Mouse (Mus musculus): Measurements from ENCODE around the gene Spo11. TPM values are rescaled to one million over a fixed set of nuclear protein-coding genes. Genes with fewer than 3 reads are reported as not detected.

Gene Spo11
- total and polyA plus RNA-seq, 2 experiments from 2014 or later, result 0.96 to 1.0 TPM

GRCm38 (mm10) chr2:172958579-172958978, 18.9 kb upstream of the Spo11 start:
- peak; percentile 63; the same call in 1 of the 2 replicates for ATAC-seq
- WGBS, result 20% methylated on average over 5 of the region's 5 CpGs
- no peak for DNase-seq (ENCODE audit: low spot score)
- Histone ChIP-seq H3K4me2 (ENCODE audit: low read depth, low read length) (no peak overlapping the region), H3K27ac (no peak overlapping the region), H3K9me3 (ENCODE audit: low read length) (no peaks in the 10 kb centered on the region), H3K36me3 (ENCODE audit: insufficient read depth, low read length) (no peaks in the 10 kb centered on the region), H3K27me3 (ENCODE audit: insufficient read depth, low read length) (no peaks in the 10 kb centered on the region), H3K4me1 (ENCODE audit: insufficient read depth, low read length) (no peaks in the 10 kb centered on the region), H3K9ac (replicated peaks; ENCODE audit: low read length) (no peak overlapping the region), H3K4me3 (ENCODE audit: low read length) (no peak overlapping the region)
- no peak for TF ChIP-seq CTCF (IDR thresholded peaks at IDR 0.05; ENCODE audit: low read depth)

GRCm38 (mm10) chr2:172959006-172959768, 18.3 kb upstream of the Spo11 start:
- ATAC-seq (no peak), DNase-seq (ENCODE audit: low spot score) (no peak)
- no peak overlapping the region for H3K4me2 ChIP-seq (ENCODE audit: low read depth, low read length)
- no peaks in the 10 kb centered on the region for H3K27me3 ChIP-seq (ENCODE audit: insufficient read depth, low read length)
- no peaks in the 10 kb centered on the region for H3K4me1 ChIP-seq (ENCODE audit: insufficient read depth, low read length)
- H3K9ac ChIP-seq (replicated peaks; ENCODE audit: low read length), result no peak overlapping the region
- no peaks in the 10 kb centered on the region for H3K36me3 ChIP-seq (ENCODE audit: insufficient read depth, low read length)
- TF ChIP-seq CTCF (IDR thresholded peaks at IDR 0.05; ENCODE audit: low read depth), result peak; percentile 37
- H3K4me3 ChIP-seq (ENCODE audit: low read length), result no peak overlapping the region
- no peaks in the 10 kb centered on the region for H3K9me3 ChIP-seq (ENCODE audit: low read length)
- WGBS, result 58% methylated on average over 13 of the region's 13 CpGs
- no peak overlapping the region for H3K27ac ChIP-seq

- no peak overlapping the region for H3K4me2 ChIP-seq (ENCODE audit: low read depth, low read length)
- no peak for TF ChIP-seq CTCF (IDR thresholded peaks at IDR 0.05; ENCODE audit: low read depth)
- H3K27ac ChIP-seq, result no peak overlapping the region
- H3K9ac ChIP-seq (replicated peaks; ENCODE audit: low read length), result no peak overlapping the region
- no peaks in the 10 kb centered on the region for H3K27me3 ChIP-seq (ENCODE audit: insufficient read depth, low read length)
- 79% methylated on average over 3 of the region's 3 CpGs for WGBS
- H3K9me3 ChIP-seq (ENCODE audit: low read length), result no peaks in the 10 kb centered on the region
- DNase-seq (ENCODE audit: low spot score) (no peak), ATAC-seq (no peak)
- no peak overlapping the region for H3K4me3 ChIP-seq (ENCODE audit: low read length)
- no peaks in the 10 kb centered on the region for H3K4me1 ChIP-seq (ENCODE audit: insufficient read depth, low read length)
- H3K36me3 ChIP-seq (ENCODE audit: insufficient read depth, low read length), result no peaks in the 10 kb centered on the region
Observed at GRCm38 (mm10) chr2:172960350-172960749, 17.1 kb upstream of the Spo11 start.

- no peaks in the 10 kb centered on the region for H3K36me3 ChIP-seq (ENCODE audit: insufficient read depth, low read length)
- no peak for ATAC-seq
- H3K4me2 ChIP-seq (ENCODE audit: low read depth, low read length), result no peak overlapping the region
- H3K27ac ChIP-seq, result no peak overlapping the region
- H3K9me3 ChIP-seq (ENCODE audit: low read length), result no peaks in the 10 kb centered on the region
- no peaks in the 10 kb centered on the region for H3K4me1 ChIP-seq (ENCODE audit: insufficient read depth, low read length)
- no peak for DNase-seq (ENCODE audit: low spot score)
- no peak for TF ChIP-seq CTCF (IDR thresholded peaks at IDR 0.05; ENCODE audit: low read depth)
- 37% methylated on average over 6 of the region's 6 CpGs for WGBS
- no peaks in the 10 kb centered on the region for H3K27me3 ChIP-seq (ENCODE audit: insufficient read depth, low read length)
- no peak overlapping the region for H3K4me3 ChIP-seq (ENCODE audit: low read length)
- no peak overlapping the region for H3K9ac ChIP-seq (replicated peaks; ENCODE audit: low read length)
Observed at GRCm38 (mm10) chr2:172961211-172961610, 16.3 kb upstream of the Spo11 start.

- H3K27ac ChIP-seq, result no peak overlapping the region
- no peak for TF ChIP-seq CTCF (IDR thresholded peaks at IDR 0.05; ENCODE audit: low read depth)
- H3K27me3 ChIP-seq (ENCODE audit: insufficient read depth, low read length), result no peaks in the 10 kb centered on the region
- WGBS, result 62% methylated on average over 11 of the region's 11 CpGs
- H3K36me3 ChIP-seq (ENCODE audit: insufficient read depth, low read length), result no peaks in the 10 kb centered on the region
- no peaks in the 10 kb centered on the region for H3K9me3 ChIP-seq (ENCODE audit: low read length)
- no peak overlapping the region for H3K4me2 ChIP-seq (ENCODE audit: low read depth, low read length)
- H3K4me1 ChIP-seq (ENCODE audit: insufficient read depth, low read length), result no peaks in the 10 kb centered on the region
- DNase-seq (ENCODE audit: low spot score) (no peak), ATAC-seq (no peak)
- no peak overlapping the region for H3K4me3 ChIP-seq (ENCODE audit: low read length)
- H3K9ac ChIP-seq (replicated peaks; ENCODE audit: low read length), result no peak overlapping the region
Observed at GRCm38 (mm10) chr2:172965249-172965648, 12.3 kb upstream of the Spo11 start.

- no peak for TF ChIP-seq CTCF (IDR thresholded peaks at IDR 0.05; ENCODE audit: low read depth)
- ATAC-seq, result no peak
- H3K4me1 ChIP-seq (ENCODE audit: insufficient read depth, low read length), result no peaks in the 10 kb centered on the region
- no peaks in the 10 kb centered on the region for H3K9me3 ChIP-seq (ENCODE audit: low read length)
- WGBS, result 81% methylated on average over 5 of the region's 5 CpGs
- H3K9ac ChIP-seq (replicated peaks; ENCODE audit: low read length), result no peak overlapping the region
- H3K36me3 ChIP-seq (ENCODE audit: insufficient read depth, low read length), result no peaks in the 10 kb centered on the region
- no peak overlapping the region for H3K27ac ChIP-seq
- no peak overlapping the region for H3K4me3 ChIP-seq (ENCODE audit: low read length)
- H3K4me2 ChIP-seq (ENCODE audit: low read depth, low read length), result no peak overlapping the region
- no peak for DNase-seq (ENCODE audit: low spot score)
- no peaks in the 10 kb centered on the region for H3K27me3 ChIP-seq (ENCODE audit: insufficient read depth, low read length)
Observed at GRCm38 (mm10) chr2:172966480-172966879, 11.0 kb upstream of the Spo11 start.

- Histone ChIP-seq H3K4me2 (ENCODE audit: low read depth, low read length) (no peak overlapping the region), H3K9ac (replicated peaks; ENCODE audit: low read length) (no peak overlapping the region), H3K36me3 (ENCODE audit: insufficient read depth, low read length) (no peaks in the 10 kb centered on the region), H3K4me3 (ENCODE audit: low read length) (no peak overlapping the region), H3K4me1 (ENCODE audit: insufficient read depth, low read length) (peaks cover under 1% of the 10 kb centered on the region; the same call in 1 of the 2 replicates), H3K27ac (no peak overlapping the region), H3K9me3 (ENCODE audit: low read length) (no peaks in the 10 kb centered on the region), H3K27me3 (ENCODE audit: insufficient read depth, low read length) (no peaks in the 10 kb centered on the region)
- TF ChIP-seq CTCF (IDR thresholded peaks at IDR 0.05; ENCODE audit: low read depth), result no peak
- WGBS, result 89% methylated on average over 2 of the region's 2 CpGs
- no peak for DNase-seq (ENCODE audit: low spot score)
- ATAC-seq, result no peak
Observed at GRCm38 (mm10) chr2:172971865-172972264, 5.6 kb upstream of the Spo11 start.
